Mouse (Mus musculus) common myeloid progenitor, adult 5-6 weeks (primary cell): Measurements from ENCODE around the gene Gm49333. TPM values are rescaled to one million over a fixed set of nuclear protein-coding genes. Genes with fewer than 3 reads are reported as not detected.
A peak's percentile ranks its signal among the peaks of the same experiment; 100 is the strongest.
"Not testable (repeated sequence)": the region's sequence is repeated elsewhere in the genome, so short reads cannot be mapped to it uniquely, and the experiment has no call there.

ENCODE experiments used
- ATAC-seq: replicated peaks from 2 replicates; pipeline ENCODE4 v1.8.0; 2016; ENCODE audit warnings: low read depth, mild to moderate bottlenecking, moderate TSS enrichment, inconsistent platforms; ENCODE audit not compliant: poor library complexity, severe bottlenecking
- total RNA-seq: library from RNA; stranded (forward); fragments of 200-1000, 187-1606 nt; gene quantifications from 2 replicates; pipeline ENCODE4 v1.2.3, GENCODE M21; 2017

Gene Gm49333
- total RNA-seq, 1 experiment from 2014 or later: not detected

DNA sequence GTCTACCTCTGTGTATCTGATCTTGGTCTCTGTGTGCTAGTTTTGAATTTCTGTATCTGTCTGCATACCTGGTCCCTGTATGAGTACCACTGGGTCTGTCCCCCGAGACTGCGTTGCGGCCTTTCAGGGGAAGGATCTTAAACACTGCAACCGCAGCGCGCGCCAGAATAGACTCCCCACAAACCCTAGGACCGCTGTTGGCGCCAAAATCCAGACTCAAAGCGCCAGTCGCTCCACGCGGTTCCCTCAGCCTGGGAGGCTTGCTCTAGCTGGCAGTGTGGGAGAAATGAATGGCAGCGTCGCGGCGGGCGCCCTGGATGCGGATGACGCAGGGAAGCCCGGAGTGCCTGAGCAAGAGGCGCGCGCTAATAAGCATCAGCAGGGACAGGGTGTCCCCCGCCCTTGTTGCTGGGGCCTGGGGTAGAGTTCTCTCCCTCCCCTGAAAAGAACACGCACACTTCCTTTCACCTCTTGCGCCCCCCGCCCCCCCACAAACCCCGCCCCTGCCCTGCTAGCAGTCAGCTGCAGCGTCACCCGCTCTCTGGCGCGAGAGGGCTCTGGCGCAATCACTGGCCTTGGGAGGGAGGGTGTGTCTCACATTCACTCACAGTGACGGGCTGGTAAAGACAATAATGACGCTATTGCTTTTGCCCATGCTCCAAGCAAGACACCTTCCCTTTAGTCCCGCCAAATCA lies 10.7 kb downstream of the Gm49333 start:
- peak; percentile 69 for ATAC-seq

DNA sequence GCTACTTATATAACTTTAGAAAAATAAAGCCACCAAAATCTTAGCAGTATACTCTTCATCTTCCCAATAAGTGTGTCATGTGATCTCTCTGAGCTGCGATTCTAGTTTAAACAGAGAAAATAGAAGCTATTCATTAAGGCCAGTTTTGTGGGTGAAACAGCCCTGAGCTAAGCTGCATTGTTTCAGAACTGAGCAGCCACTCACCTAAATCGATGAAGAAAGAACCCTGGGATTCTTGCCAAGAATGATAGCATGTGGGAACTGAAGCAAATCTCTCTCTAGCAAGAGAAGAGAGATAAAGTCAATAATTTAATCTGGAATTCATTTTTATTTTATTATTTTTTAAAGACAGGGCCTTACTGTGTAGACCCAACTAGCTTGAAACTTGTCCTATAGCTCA lies 11.8 kb downstream of the Gm49333 start:
- no peak for ATAC-seq

DNA sequence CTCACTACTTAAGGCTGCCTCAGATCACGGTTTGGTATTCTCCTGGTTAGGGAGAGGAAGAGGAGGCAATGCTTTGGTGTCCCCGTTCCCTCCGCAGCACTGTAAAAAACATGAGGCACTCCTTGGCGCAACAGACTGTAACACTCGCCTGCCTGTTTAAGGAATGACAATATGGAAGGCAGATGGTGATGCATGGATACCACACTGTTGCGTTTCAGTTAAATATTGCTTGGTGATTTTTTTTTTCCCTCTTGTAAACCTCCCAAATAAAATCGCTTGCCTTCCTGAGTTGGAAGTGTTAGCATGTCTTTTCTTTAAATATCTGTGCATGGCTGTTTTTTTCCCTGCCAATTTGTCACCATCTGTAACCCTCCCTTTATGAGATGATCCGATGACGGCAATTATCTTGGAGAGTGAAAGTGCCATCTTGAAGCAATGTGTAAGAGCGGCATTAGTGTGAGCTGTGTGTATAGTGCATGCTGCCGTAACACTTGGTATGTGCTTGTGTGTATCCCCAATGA lies 17.5 kb downstream of the Gm49333 start:
- ATAC-seq: no peak

DNA sequence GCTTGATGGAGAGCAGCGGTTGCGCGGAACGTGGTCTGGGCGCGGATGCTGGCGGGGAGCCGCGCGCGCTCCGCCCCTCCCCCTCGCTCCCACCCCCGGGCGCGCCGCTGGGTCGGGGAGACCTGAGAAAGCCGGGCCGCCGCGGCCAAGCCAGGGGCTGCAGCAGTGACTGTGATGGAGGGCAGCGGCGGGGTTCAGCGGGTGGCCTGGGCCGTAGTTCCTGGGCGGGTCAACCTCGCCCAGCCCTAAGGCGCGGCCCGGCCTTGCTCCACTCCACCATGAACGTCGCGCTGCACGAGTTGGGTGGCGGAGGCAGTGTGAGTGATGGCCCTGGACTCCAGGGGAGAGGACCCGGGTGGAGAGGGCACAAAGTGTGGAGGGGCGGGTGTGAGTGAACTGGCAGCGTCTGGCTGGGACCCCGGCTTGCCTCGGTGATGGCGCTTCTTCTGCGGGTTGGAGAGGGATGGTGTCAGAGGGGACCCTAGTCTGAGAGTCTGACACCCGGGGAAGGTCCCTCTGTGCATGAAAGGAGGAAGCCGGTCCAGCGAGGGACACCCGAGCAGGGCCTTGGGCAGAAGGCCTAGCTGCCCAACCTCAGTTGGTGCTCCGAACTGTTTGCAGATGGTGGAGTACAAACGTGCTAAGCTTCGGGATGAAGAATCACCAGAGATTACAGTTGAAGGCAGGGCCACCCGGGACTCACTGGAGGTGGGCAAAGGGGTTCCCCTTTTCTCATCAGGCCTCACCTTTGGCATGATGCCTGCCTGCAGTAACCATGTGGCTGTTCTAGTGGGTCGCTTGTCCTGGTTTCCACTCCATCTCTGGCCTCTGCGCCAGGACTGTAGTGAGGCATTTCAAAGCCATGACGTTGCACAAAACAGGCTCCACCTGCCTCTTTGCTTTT lies 18.6 kb downstream of the Gm49333 start, which contains the start of gene Ece2:
Ece2 (plus strand) TSS at position 98 of the 904 bp plus-strand sequence.
- peak; percentile 64 for ATAC-seq

- ATAC-seq: no peak
Measured at GRCm38 (mm10) chr16:20637410-20637809, 26.0 kb downstream of the Gm49333 start.

DNA sequence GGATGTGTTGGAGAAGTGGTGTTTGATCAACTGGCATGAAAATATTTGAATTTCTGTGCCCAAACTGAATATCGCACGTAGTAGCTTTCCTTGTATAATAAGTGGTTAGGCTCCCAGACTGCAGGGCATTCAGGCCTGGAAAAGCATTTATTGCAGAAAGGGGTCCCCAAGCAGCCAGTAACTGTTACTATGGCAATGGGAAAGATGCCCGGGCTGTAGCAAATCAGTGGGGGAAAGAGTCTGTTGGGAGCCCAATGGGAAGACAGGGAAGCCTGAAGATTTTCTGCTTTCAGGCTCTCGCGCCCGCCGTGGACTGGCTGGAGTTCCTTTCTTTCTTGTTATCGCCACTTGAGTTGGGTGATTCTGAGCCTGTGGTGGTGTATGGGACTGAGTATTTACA lies 27.0 kb downstream of the Gm49333 start:
- ATAC-seq: no peak

DNA sequence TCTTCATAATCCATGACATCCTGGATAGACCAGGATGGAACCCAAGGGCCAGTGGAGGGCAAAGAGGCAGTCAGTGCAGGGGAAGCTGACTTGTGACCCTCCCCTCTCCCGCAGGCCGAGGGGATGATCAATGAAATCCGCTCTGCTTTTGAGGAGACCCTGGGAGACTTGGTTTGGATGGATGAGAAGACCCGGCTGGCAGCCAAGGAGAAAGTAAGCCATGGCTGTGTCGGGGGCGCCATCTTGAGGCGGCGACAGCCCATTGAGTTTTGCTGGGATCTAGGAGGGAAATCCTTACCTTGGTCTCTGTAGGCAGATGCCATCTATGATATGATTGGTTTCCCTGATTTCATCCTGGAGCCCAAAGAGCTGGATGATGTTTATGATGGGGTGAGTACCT lies 30.8 kb downstream of the Gm49333 start:
- ATAC-seq: peak; percentile 69

- no peak for ATAC-seq
Measured at GRCm38 (mm10) chr16:20643911-20644310, 32.5 kb downstream of the Gm49333 start.

- ATAC-seq: peak; percentile 99
Measured at GRCm38 (mm10) chr16:20651076-20651946, 39.9 kb downstream of the Gm49333 start, which contains the start of gene Psmd2. TSS of gene Psmd2 (plus strand) at chr16:20651652.

- ATAC-seq: no peak
Measured at GRCm38 (mm10) chr16:20651947-20652310, 40.5 kb downstream of the Gm49333 start.

- ATAC-seq: no peak
Measured at GRCm38 (mm10) chr16:20653315-20653714, 41.9 kb downstream of the Gm49333 start.

DNA sequence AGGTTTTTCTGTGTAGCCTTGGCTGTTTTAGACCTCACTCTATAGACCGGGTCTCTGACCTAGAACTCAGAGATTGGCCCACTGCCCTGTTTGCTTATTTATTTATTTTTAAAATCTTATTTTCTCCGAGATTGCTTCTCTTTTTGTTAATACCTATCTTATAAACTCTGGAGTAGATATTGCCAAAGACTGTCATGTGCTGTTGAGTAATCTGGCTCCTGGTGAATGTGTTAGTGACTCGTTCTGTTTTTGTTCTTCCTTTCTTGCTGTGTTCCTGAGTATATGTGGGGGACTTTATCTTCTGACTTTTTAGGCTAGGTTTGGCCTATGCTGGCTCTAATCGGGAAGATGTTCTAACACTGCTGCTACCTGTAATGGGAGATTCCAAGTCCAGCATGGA lies 46.3 kb downstream of the Gm49333 start:
- no peak for ATAC-seq

DNA sequence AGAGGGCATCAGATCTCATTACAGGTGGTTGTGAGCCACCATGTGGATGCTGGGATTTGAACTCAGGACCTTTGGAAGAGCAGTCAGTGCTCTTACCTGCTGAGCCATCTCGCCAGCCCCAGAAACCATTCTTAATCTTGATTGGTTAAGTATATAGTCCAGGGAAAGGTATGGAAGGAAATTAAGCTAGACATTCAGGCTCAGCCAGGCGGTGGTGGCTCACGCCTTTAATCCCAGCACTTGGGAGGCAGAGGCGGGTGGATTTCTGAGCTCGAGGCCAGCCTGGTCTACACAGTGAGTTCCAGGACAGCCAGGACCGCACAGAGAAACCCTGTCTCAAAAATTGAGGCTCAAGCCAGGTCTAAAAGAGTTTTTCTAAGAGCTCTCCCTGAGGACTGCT lies 56.6 kb downstream of the Gm49333 start, which contains the start of gene Eif4g1:
Eif4g1 (plus strand) TSS at position 301 of the 400 bp plus-strand sequence.
- not testable (repeated sequence) for ATAC-seq

DNA sequence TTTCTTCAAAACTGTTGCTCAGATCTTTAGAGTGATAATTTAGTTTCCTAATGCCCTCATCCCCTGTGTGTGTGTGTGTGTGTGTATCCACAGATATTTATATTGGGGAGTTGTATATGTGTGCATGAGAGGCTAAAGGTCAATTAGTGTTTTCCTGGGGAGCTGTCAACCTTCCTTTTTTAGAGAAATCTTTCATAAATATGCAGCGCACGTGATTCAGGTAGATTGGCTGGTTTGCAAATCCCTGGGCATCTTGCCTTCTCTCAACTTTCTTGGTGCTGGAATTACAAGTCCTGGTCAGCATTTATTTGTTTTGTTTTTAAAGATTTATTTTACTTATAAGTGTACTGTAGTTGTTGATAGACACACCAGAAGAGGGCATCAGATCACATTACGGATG lies 58.9 kb downstream of the Gm49333 start:
- ATAC-seq: no peak

DNA sequence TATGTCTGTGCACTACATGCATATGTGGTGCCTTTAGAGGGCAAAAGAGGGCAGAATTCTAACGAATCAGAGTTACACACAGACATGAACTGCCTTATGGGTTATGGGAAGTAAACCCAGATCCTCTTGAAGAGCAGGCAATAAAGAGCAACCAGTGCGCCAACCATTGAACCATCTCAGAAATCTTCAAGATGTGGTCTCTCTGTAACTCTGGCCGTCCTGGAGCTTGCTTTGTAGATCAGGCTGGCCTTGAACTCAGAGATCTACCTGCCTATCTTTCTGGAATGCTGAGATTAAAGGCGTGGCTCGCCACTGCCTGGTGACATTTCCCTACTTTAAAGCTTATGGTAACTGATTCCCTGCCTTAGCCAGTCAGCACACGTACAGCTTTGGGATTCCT lies 60.5 kb downstream of the Gm49333 start:
- no peak; the same call in 1 of the 2 replicates for ATAC-seq

DNA sequence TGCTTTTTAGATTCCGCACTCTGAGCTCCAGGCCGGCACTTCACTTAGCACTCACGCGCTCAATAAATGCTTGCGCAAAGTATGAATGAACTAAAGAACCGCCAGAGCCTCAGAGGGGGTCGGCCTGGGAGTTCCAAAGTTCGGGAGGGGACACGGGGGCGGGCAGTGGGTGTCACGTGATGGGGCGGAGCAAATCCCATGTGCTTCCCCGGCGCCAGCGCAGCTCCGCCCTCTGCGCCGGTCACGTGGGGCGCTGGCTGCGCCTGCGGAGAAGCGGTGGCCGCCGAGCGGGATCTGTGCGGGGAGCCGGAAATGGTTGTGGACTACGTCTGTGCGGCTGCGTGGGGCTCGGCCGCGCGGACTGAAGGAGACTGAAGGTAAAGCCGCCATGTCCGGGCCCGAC lies 61.1 kb downstream of the Gm49333 start:
- peak; percentile 76 for ATAC-seq

- ATAC-seq: peak; percentile 5; the same call in 1 of the 2 replicates
Measured at GRCm38 (mm10) chr16:20672965-20673705, 61.7 kb downstream of the Gm49333 start.

DNA sequence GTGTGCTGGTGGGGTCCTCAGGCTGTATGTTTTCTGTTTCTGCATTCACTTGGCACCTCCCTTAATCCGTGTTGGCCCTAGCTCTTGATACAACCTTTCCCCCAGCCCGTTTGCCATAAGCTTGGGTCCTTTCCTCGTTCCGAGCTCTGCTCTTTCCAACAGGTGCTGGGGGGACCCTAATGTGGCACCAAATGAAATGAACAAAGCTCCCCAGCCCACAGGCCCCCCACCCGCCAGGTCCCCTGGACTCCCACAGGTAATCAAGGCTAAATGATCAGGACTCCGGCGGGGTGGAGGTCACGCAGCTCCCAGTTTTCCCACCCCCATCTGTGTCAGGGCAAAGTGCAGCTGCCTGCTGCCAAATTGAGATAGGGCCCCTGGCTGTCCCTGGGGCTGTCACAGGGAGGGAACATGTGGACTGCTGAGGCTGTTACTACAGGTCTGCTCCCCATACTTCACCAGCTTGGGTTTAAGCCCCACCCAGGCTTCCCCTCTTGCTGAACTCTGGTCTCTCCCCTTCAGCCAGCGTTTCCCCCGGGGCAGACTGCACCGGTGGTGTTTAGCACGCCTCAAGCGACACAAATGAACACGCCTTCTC lies 62.4 kb downstream of the Gm49333 start:
- ATAC-seq: peak; percentile 45

DNA sequence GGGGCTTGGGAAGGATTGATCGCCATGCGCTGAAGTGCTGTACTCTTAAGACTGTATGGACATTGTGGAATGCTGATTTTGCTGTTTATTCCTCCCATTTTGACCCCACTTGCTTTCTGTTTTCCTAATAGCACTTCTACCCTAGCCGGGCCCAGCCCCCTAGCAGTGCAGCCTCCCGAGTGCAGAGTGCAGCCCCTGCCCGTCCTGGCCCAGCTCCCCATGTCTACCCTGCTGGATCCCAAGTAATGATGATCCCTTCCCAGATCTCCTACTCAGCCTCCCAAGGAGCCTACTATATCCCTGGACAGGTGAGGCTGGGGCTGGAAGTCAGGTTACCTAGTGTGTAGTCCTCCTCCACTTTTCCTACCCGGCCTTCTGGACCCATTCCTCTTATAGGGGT lies 63.8 kb downstream of the Gm49333 start:
- ATAC-seq: no peak
